Mouse (Mus musculus): ENCODE data around the gene Gm6164. TPM values are rescaled to one million over a fixed set of nuclear protein-coding genes. Genes with fewer than 3 reads are reported as not detected.
"Not testable (repeated sequence)": the region's sequence is repeated elsewhere in the genome, so short reads cannot be mapped to it uniquely, and the experiment has no call there.

Gm6164 gene
- not detected in 2 replicates for polyA plus RNA-seq (2015; fragmentation: Nextera tagmentation; extraction: Ambion mirVana)

DNA sequence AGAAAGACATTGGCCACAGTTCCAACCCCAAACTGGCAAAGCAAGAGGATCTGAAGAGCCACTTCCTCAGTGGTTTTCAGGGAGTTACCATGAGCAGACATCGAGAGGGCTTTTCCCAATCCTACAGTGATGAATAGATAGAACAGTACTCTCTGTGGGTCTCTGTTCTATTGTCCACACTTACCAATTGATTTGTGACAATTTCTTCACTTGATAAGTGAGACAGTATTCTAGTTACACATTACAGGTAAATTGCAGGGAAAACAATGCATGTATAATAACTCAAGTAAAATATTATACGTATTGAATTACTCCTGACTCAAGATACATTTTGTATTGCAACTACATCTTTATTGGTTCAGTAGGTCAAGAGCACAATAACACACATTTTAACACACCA, at the start of gene Gm6164:
Gene Gm6164 (minus strand): TSS at position 101 of the 400 bp plus-strand sequence.
- ATAC-seq (ENCODE audit: extremely low read depth, insufficient number of reproducible peaks, low FRiP score, low TSS enrichment); H3K4me3 ChIP-seq; H3K9ac ChIP-seq; H3K27me3 ChIP-seq (replicated peaks); H3K27ac ChIP-seq (replicated peaks); H3K36me3 ChIP-seq; H3K4me2 ChIP-seq; H3K4me1 ChIP-seq; H3K9me3 ChIP-seq: not testable (repeated sequence)
- WGBS, result no CpG with 5 or more reads among the region's 2 CpGs

DNA sequence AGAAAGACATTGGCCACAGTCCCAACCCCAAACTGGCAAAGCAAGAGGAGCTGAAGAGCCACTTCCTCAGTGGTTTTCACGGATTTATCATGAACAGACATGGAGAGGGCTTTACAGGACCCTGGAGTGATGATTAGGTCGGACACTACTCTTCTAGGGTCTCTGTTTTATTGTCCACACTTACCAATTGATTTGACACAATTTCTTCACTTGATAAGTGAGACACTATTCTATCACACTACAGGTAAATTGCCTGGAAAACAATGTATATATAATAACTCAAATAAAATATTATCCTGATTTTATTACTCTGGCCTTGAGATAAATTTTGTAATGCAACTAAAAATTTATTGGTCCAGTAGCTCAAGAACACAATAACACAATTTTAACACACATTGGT, 28.3 kb upstream of the Gm6164 start, which contains the start of gene Gm4498:
Gene Gm4498 (minus strand): TSS at position 101 of the 400 bp plus-strand sequence.
- not testable (repeated sequence) for H3K27me3 ChIP-seq (replicated peaks); H3K4me1 ChIP-seq; H3K27ac ChIP-seq (replicated peaks); H3K36me3 ChIP-seq; H3K4me3 ChIP-seq; ATAC-seq (ENCODE audit: extremely low read depth, insufficient number of reproducible peaks, low FRiP score, low TSS enrichment); H3K4me2 ChIP-seq; H3K9me3 ChIP-seq; H3K9ac ChIP-seq
- no CpG with 5 or more reads among the region's 2 CpGs for WGBS

DNA sequence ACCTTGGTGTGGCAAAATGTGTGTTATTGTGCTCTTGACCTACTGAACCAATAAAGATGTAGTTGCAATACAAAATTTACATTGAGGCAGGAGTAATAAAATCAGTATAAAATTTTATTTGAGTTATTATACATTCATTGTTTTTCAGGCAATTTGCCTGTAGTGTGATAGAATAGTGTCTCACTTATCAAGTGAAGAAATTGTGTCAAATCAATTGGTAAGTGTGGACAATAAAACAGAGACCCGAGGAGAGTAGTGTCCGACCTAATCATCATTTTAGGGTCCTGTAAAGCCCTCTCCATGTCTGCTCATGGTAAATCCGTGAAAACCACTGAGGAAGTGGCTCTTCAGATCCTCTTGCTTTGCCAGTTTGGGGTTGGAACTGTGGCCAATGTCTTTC, 12.0 kb downstream of the Gm6164 start, which contains the start of gene Vmn1r95:
Gene Vmn1r95 (plus strand): TSS at position 301 of the 400 bp plus-strand sequence.
- H3K27me3 ChIP-seq (replicated peaks), result not testable (repeated sequence)

DNA sequence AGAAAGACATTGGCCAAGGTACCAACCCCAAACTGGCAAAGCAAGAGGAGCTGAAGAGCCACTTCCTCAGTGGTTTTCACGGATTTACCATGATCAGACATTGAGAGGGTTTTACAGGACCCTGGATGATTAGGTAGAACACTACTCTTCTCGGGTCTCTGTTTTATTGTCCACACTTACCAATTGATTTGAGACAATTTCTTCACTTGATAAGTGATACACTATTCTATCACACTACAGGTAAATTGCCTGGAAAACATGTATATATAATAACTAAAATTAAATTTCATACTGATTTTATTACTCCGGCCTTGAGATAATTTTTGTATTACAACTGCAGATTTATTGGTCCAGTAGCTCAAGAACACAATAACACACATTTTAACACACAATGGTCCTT, 37.1 kb downstream of the Gm6164 start, which contains the start of gene Vmn1r94:
Gene Vmn1r94 (minus strand): TSS at position 101 of the 400 bp plus-strand sequence.
- not testable (repeated sequence) for H3K4me2 ChIP-seq; H3K4me1 ChIP-seq; H3K9ac ChIP-seq; H3K27me3 ChIP-seq (replicated peaks); H3K9me3 ChIP-seq; ATAC-seq (ENCODE audit: extremely low read depth, insufficient number of reproducible peaks, low FRiP score, low TSS enrichment); H3K36me3 ChIP-seq; H3K27ac ChIP-seq (replicated peaks); H3K4me3 ChIP-seq
- no CpG with 5 or more reads among the region's 3 CpGs for WGBS

More for the DNA sequence above, 12.0 kb downstream of the Gm6164 start, which contains the start of gene Vmn1r95:
- not testable (repeated sequence) for H3K4me1 ChIP-seq; ATAC-seq (ENCODE audit: extremely low read depth, insufficient number of reproducible peaks, low FRiP score, low TSS enrichment); H3K9me3 ChIP-seq; H3K36me3 ChIP-seq; H3K27ac ChIP-seq (replicated peaks); H3K9ac ChIP-seq; H3K4me3 ChIP-seq; H3K4me2 ChIP-seq
- WGBS, result no CpG with 5 or more reads among the region's 3 CpGs

Other genes starting within 250 kb of the Gm6164 start
- not detected in 2 replicates for gene Ceacam20, start 240.2 kb downstream of the Gm6164 start, polyA plus RNA-seq (2015; fragmentation: Nextera tagmentation; extraction: Ambion mirVana)
- not detected in 2 replicates for gene Nlrp9b, start 214.1 kb downstream of the Gm6164 start, polyA plus RNA-seq (2015; fragmentation: Nextera tagmentation; extraction: Ambion mirVana)
- not detected in 2 replicates for gene Vmn1r91, start 105.9 kb downstream of the Gm6164 start, polyA plus RNA-seq (2015; fragmentation: Nextera tagmentation; extraction: Ambion mirVana)
- not detected in 2 replicates for gene Gm16442, start 83.0 kb downstream of the Gm6164 start, polyA plus RNA-seq (2015; fragmentation: Nextera tagmentation; extraction: Ambion mirVana)
- gene Vmn1r93, start 66.5 kb downstream of the Gm6164 start, polyA plus RNA-seq (2015; fragmentation: Nextera tagmentation; extraction: Ambion mirVana), result not detected in 2 replicates
- not detected in 2 replicates for gene Vmn1r94, start 37.2 kb downstream of the Gm6164 start, polyA plus RNA-seq (2015; fragmentation: Nextera tagmentation; extraction: Ambion mirVana)
- not detected in 2 replicates for gene Vmn1r95, start 11.9 kb downstream of the Gm6164 start, polyA plus RNA-seq (2015; fragmentation: Nextera tagmentation; extraction: Ambion mirVana)
- not detected in 2 replicates for gene Gm4498, start 28.2 kb upstream of the Gm6164 start, polyA plus RNA-seq (2015; fragmentation: Nextera tagmentation; extraction: Ambion mirVana)
- not detected in 2 replicates for gene Gm5890, start 57.2 kb upstream of the Gm6164 start, polyA plus RNA-seq (2015; fragmentation: Nextera tagmentation; extraction: Ambion mirVana)
- not detected in 2 replicates for gene Gm4133, start 128.5 kb upstream of the Gm6164 start, polyA plus RNA-seq (2015; fragmentation: Nextera tagmentation; extraction: Ambion mirVana)
- gene Gm5728, start 169.8 kb upstream of the Gm6164 start, polyA plus RNA-seq (2015; fragmentation: Nextera tagmentation; extraction: Ambion mirVana), result not detected in 2 replicates
- not detected in 2 replicates for gene Vmn1r100, start 212.3 kb upstream of the Gm6164 start, polyA plus RNA-seq (2015; fragmentation: Nextera tagmentation; extraction: Ambion mirVana)
- not detected in 2 replicates for gene Vmn1r101, start 237.0 kb upstream of the Gm6164 start, polyA plus RNA-seq (2015; fragmentation: Nextera tagmentation; extraction: Ambion mirVana)